Mouse (Mus musculus): ENCODE measurements around the gene Mb21d2.

DNA sequence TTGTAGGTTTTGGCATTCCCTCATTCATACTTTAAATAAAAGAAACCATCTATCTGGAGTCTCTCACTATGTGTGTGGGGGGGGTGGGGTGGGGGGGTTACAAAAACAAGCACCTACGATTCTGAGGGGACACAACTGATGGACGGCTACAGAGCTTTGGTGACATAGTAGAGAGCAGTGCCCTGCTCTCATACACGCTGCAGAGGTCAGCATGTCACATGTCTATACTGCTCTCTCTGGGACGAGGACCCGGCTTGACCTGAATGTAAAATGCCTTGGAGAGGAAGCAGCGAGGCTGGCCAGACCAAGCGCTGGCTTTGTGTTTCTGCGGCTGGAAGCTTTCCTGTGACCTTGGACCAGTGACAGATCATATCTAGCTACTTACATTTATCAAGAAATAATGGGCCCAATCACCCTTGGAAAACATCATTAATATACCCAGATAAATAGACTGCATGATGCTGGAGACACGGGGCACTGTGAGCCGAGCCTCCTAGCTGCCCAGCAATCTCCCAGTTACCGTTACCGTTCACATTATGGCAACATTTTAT is 97.3 kb downstream of the Mb21d2 start:
- TF ChIP-seq CTCF (conservative IDR thresholded peaks at IDR 0.05 in 1 of 2, IDR thresholded peaks at IDR 0.05 in 1 of 2; ENCODE audit: low read depth in 2 of 2, low read length in 2 of 2) (no peak), POLR2A (IDR thresholded peaks at IDR 0.05; ENCODE audit: low read depth, low read length) (no peak), ZC3H11A (IDR thresholded peaks at IDR 0.05; ENCODE audit: low read depth, low read length) (no peak), JUND (conservative IDR thresholded peaks at IDR 0.05; ENCODE audit: low read depth, low read length) (no peak), CHD2 (IDR thresholded peaks at IDR 0.05; ENCODE audit: low read length) (no peak), EP300 (IDR thresholded peaks at IDR 0.05; ENCODE audit: low read length) (no peak), NRF1 (IDR thresholded peaks at IDR 0.05; ENCODE audit: low read depth, low read length) (no peak), ZNF384 (IDR thresholded peaks at IDR 0.05; ENCODE audit: low read depth, low read length) (no peak), ZKSCAN1 (IDR thresholded peaks at IDR 0.05; ENCODE audit: borderline replicate concordance, low read depth, low read length) (no peak), UBTF (IDR thresholded peaks at IDR 0.05; ENCODE audit: low read depth, low read length) (no peak), MAFK (IDR thresholded peaks at IDR 0.05; ENCODE audit: insufficient replicate concordance, low read length) (no peak), RCOR1 (conservative IDR thresholded peaks at IDR 0.05; ENCODE audit: low read depth, low read length) (no peak), MAX (IDR thresholded peaks at IDR 0.05; ENCODE audit: low read length) (no peak)

Measured in CH12.LX (cell line).